Comparison of ENCODE assay signal across 1 mouse cellular context in the genomic region with DNA sequence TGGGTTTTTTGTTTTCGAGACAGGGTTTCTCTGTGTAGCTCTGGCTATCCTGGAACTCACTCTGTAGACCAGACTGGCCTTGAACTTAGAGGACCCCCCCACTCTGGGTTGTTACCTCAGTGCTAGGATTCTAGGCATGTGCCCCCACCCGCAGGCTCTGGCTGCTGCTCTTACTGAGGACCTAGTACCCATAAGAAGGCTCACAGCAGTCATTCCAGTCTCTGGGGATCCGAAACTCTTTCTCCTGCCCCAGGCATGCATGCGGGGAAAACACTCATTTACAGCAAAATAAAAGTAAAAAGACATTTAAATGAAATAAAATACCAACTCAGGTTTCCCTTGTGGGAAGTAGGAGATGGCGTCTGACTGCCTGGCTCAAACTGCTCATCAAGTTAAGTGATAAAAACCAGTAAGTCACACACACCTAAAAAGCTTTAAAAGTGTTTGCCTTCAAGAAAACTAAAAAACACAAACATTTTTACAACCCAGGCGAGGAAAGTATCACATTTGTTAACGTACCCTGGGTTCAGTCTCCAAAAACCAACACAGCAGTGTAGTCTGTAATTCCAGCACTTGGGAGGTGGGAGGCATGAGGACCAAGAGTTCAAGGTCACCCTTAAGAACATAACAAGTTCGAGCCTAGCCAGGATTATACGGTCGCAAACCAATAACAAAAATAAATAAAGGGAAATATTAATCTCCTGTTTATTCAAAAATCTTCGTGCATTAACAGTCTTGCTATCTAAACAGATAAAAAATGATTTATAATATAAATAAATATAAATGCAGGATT.
TF ChIP-seq lines count a peak whose summit lies in the region.

No protein-coding gene starts in this region.

TF ChIP-seq in MEL, 35 proteins besides CTCF, POLR2A, EP300 and RAD21:
- TF ChIP-seq CHD1 (IDR thresholded peaks at IDR 0.05; ENCODE audit: low read depth, low read length) (0 out of 2 replicates have a peak, but pooled peaks have one; percentile 27), ZC3H11A (IDR thresholded peaks at IDR 0.05; ENCODE audit: low read depth, low read length) (no peak)
